Mouse (Mus musculus) embryonic fibroblast, embryonic 13.5 days (primary cell): ENCODE data around the gene Eif2b3.

Source experiments
- CTCF ChIP-seq: IDR thresholded peaks from 2 replicates; pipeline ENCODE4 v1.5.1; 2011; ENCODE audit warnings: mild to moderate bottlenecking, control low read depth, low read length, moderate library complexity, borderline replicate concordance; ENCODE audit not compliant: insufficient read depth
- POLR2A ChIP-seq: IDR thresholded peaks from 2 replicates; pipeline ENCODE4 v1.6.1; 2011; ENCODE audit warnings: low read depth, mild to moderate bottlenecking, control low read depth, low read length, moderate library complexity

GRCm38 (mm10) chr4:117031105-117031504, 11.9 kb downstream of the Eif2b3 start:
- TF ChIP-seq CTCF (no peak), POLR2A (no peak)
